Mouse (Mus musculus) heart, adult 2 months (tissue): Measurements from ENCODE around the gene Ptma.

Experiments
- CTCF ChIP-seq: fragments of 200-600 bp; IDR thresholded peaks from 2 replicates; pipeline ENCODE4 v1.8.1; 2022; ENCODE audit warnings: antibody characterized with exemption, mild to moderate bottlenecking, moderate library complexity
- EP300 ChIP-seq: fragments of 200-500 bp; IDR thresholded peaks from 2 replicates; pipeline ENCODE4 v1.6.1; 2011; ENCODE audit warnings: low read depth, low read length, control low read depth; ENCODE audit not compliant: insufficient read depth

DNA sequence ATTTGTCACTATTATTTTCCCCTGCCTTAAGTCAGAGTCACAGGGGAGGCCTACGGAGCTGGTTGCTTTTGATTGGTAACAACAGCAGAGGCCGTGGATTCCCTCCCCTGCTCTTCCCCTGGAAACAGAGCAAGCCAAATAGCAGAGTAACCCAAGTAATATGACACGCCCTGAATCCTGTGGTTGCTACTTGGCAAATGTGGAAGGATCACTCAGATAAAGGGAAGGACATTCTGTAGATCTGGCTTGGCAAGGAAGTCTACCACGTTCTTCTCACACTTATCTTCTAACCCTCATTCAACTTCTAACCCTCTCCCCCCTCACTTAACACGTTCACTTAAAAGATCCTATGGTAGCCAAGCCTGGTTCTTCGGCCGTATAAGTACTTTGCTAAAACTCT lies 31.3 kb downstream of the Ptma start:
- TF ChIP-seq EP300 (no peak), CTCF (no peak)
